Mouse (Mus musculus) CD4-positive, CD25-positive, alpha-beta regulatory T cell, adult 9 weeks (primary cell): Measurements from ENCODE around the gene Dnm1. TPM values are rescaled to one million over a fixed set of nuclear protein-coding genes. Genes with fewer than 3 reads are reported as not detected.

Experiments used
- polyA plus RNA-seq: library from polyadenylated mRNA; unstranded; fragments of 100-300 nt; shearing (Covaris generic); gene quantifications from one replicate; pipeline ENCODE4 v1.2.1, GENCODE M21; 2017

The Dnm1 gene
- not detected for polyA plus RNA-seq

GRCm38 (mm10) chr2:32353007-32353542 lies at the start of gene Dnm1:
Gene Dnm1, minus strand, starts transcription at chr2:32353338.

GRCm38 (mm10) chr2:32395484-32395945 lies 42.4 kb upstream of the Dnm1 start, which contains the start of gene Ptges2:
Gene Ptges2, plus strand, starts transcription at chr2:32395896.

GRCm38 (mm10) chr2:32387706-32388490 lies 34.8 kb upstream of the Dnm1 start, which contains the start of gene Lcn2:
Gene Lcn2, minus strand, starts transcription at chr2:32388252.

GRCm38 (mm10) chr2:32381775-32382223 lies 28.7 kb upstream of the Dnm1 start, which contains the start of gene 1110008P14Rik:
Gene 1110008P14Rik, minus strand, starts transcription at chr2:32381938.

GRCm38 (mm10) chr2:32352151-32353006 lies 759 bp downstream of the Dnm1 start, which contains the start of gene Ciz1:
Gene Ciz1, plus strand, starts transcription at chr2:32352327.

GRCm38 (mm10) chr2:32287923-32288367 lies 65.2 kb downstream of the Dnm1 start, which contains the start of gene Swi5:
Gene Swi5, minus strand, starts transcription at chr2:32288075.

GRCm38 (mm10) chr2:32287334-32287840 lies 65.8 kb downstream of the Dnm1 start, which contains the start of gene Golga2:
Gene Golga2, plus strand, starts transcription at chr2:32287384.

GRCm38 (mm10) chr2:32259657-32260417 lies 93.3 kb downstream of the Dnm1 start, which contains the start of gene Uck1:
Gene Uck1, minus strand, starts transcription at chr2:32260159.

Other genes starting within 250 kb of the Dnm1 start
- gene Prrc2b, start 202.3 kb downstream of the Dnm1 start, polyA plus RNA-seq, result 12.7 TPM
- 10.4 TPM for gene Pomt1, start 116.7 kb downstream of the Dnm1 start, polyA plus RNA-seq
- gene Uck1, start 93.2 kb downstream of the Dnm1 start, polyA plus RNA-seq, result 70.0 TPM
- 47.4 TPM for gene Golga2, start 66.0 kb downstream of the Dnm1 start, polyA plus RNA-seq
- gene Swi5, start 65.3 kb downstream of the Dnm1 start, polyA plus RNA-seq, result 302 TPM
- 160 TPM for gene Ciz1, start 1.0 kb downstream of the Dnm1 start, polyA plus RNA-seq
- gene 1110008P14Rik, start 28.6 kb upstream of the Dnm1 start, polyA plus RNA-seq, result 88.4 TPM
- gene Lcn2, start 34.9 kb upstream of the Dnm1 start, polyA plus RNA-seq, result not detected
- gene Ptges2, start 42.6 kb upstream of the Dnm1 start, polyA plus RNA-seq, result 2.1 TPM
- 9.3 TPM for gene Naif1, start 97.1 kb upstream of the Dnm1 start, polyA plus RNA-seq
- gene Slc25a25, start 98.1 kb upstream of the Dnm1 start, polyA plus RNA-seq, result 3.6 TPM
- 67.8 TPM for gene Fam102a, start 182.0 kb upstream of the Dnm1 start, polyA plus RNA-seq
- gene Dpm2, start 217.5 kb upstream of the Dnm1 start, polyA plus RNA-seq, result 161 TPM
- not detected for gene Pip5kl1, start 221.5 kb upstream of the Dnm1 start, polyA plus RNA-seq
- not detected for gene 9430097D07Rik, start 222.3 kb upstream of the Dnm1 start, polyA plus RNA-seq
- 57.7 TPM for gene St6galnac4, start 233.8 kb upstream of the Dnm1 start, polyA plus RNA-seq
- 3.9 TPM for gene St6galnac6, start 246.4 kb upstream of the Dnm1 start, polyA plus RNA-seq